Mouse (Mus musculus): ENCODE results near the gene Ypel4. TPM values are rescaled to one million over a fixed set of nuclear protein-coding genes. Genes with fewer than 3 reads are reported as not detected.

The Ypel4 gene
- total and polyA plus RNA-seq, 2 experiments from 2014 or later: 9.3 to 15.0 TPM

DNA sequence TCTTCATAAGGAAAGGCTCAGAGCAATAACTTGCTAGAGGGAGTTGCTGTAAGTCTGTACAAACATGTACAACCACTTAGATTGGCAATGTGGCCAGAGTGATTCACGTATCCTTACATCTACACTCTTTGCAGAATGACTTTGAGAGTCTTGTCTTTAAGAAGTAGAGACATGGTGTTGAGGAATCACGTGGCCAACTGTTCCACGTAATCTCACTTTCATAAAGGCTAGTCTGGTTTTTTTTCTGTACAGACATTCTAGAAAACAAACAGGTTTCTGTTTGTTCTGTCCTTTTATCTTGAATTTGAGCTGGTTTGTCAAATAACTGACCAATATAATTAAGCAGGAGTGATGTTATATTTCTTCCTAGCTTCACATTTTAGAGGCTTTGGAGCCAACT, 27.5 kb downstream of the Ypel4 start:
- Histone ChIP-seq H3K9ac (no peak overlapping the region), H3K27ac (ENCODE audit: low read depth, low read length) (no peak overlapping the region), H3K4me2 (ENCODE audit: low read depth) (no peak overlapping the region), H3K27me3 (ENCODE audit: insufficient read depth, low read length) (no peaks in the 10 kb centered on the region), H3K36me3 (ENCODE audit: insufficient read depth) (no peaks in the 10 kb centered on the region), H3K9me3 (ENCODE audit: low read length) (no peaks in the 10 kb centered on the region), H3K4me1 (ENCODE audit: insufficient read depth) (no peaks in the 10 kb centered on the region), H3K4me3 (ENCODE audit: low read depth, low read length) (no peak overlapping the region)
- 85% methylated on average over 3 of the region's 3 CpGs for WGBS
- ATAC-seq (no peak), DNase-seq (no peak)
- no peak for TF ChIP-seq CTCF (IDR thresholded peaks at IDR 0.05; ENCODE audit: low read depth)

- Histone ChIP-seq H3K9me3 (ENCODE audit: low read length) (no peaks in the 10 kb centered on the region), H3K27me3 (ENCODE audit: insufficient read depth, low read length) (no peaks in the 10 kb centered on the region), H3K4me3 (ENCODE audit: low read depth, low read length) (no peak overlapping the region), H3K36me3 (ENCODE audit: insufficient read depth) (no peaks in the 10 kb centered on the region), H3K27ac (ENCODE audit: low read depth, low read length) (no peak overlapping the region), H3K4me1 (ENCODE audit: insufficient read depth) (no peaks in the 10 kb centered on the region), H3K4me2 (ENCODE audit: low read depth) (no peak overlapping the region), H3K9ac (no peak overlapping the region)
- DNase-seq (no peak), ATAC-seq (no peak)
- TF ChIP-seq CTCF (IDR thresholded peaks at IDR 0.05; ENCODE audit: low read depth): no peak
- 85% methylated on average over 1 of the region's 1 CpGs for WGBS
These were observed 28.0 kb downstream of the Ypel4 start for GRCm38 (mm10) chr2:84761840-84762239.

- no peak for ATAC-seq
- WGBS: 30% methylated on average over 4 of the region's 4 CpGs
These were observed 28.4 kb downstream of the Ypel4 start for GRCm38 (mm10) chr2:84762295-84762694.

GRCm38 (mm10) chr2:84762818-84763217, 29.0 kb downstream of the Ypel4 start:
- no peaks in the 10 kb centered on the region for H3K27me3 ChIP-seq (ENCODE audit: insufficient read depth, low read length)
- no peak overlapping the region for H3K4me2 ChIP-seq (ENCODE audit: low read depth)
- no peak for DNase-seq
- H3K27ac ChIP-seq (ENCODE audit: low read depth, low read length): no peak overlapping the region
- no peak overlapping the region for H3K4me3 ChIP-seq (ENCODE audit: low read depth, low read length)
- TF ChIP-seq CTCF (IDR thresholded peaks at IDR 0.05; ENCODE audit: low read depth): no peak
- H3K9ac ChIP-seq: no peak overlapping the region
- ATAC-seq: no peak
- H3K9me3 ChIP-seq (ENCODE audit: low read length): no peaks in the 10 kb centered on the region
- no peaks in the 10 kb centered on the region for H3K4me1 ChIP-seq (ENCODE audit: insufficient read depth)
- H3K36me3 ChIP-seq (ENCODE audit: insufficient read depth): no peaks in the 10 kb centered on the region
- 59% methylated on average over 1 of the region's 1 CpGs for WGBS

More at GRCm38 (mm10) chr2:84762295-84762694, 28.4 kb downstream of the Ypel4 start:
- TF ChIP-seq CTCF (IDR thresholded peaks at IDR 0.05; ENCODE audit: low read depth): no peak
- Histone ChIP-seq H3K9me3 (ENCODE audit: low read length) (no peaks in the 10 kb centered on the region), H3K4me1 (ENCODE audit: insufficient read depth) (no peaks in the 10 kb centered on the region), H3K27me3 (ENCODE audit: insufficient read depth, low read length) (no peaks in the 10 kb centered on the region), H3K36me3 (ENCODE audit: insufficient read depth) (no peaks in the 10 kb centered on the region), H3K4me3 (ENCODE audit: low read depth, low read length) (no peak overlapping the region), H3K4me2 (ENCODE audit: low read depth) (no peak overlapping the region), H3K9ac (no peak overlapping the region), H3K27ac (ENCODE audit: low read depth, low read length) (no peak overlapping the region)
- no peak for DNase-seq

- 77% methylated on average over 6 of the region's 6 CpGs for WGBS
These were observed 36.6 kb downstream of the Ypel4 start for GRCm38 (mm10) chr2:84770501-84770900.

GRCm38 (mm10) chr2:84772454-84772853, 38.6 kb downstream of the Ypel4 start:
- DNase-seq (no peak), ATAC-seq (no peak)
- Histone ChIP-seq H3K9me3 (ENCODE audit: low read length) (no peaks in the 10 kb centered on the region), H3K27ac (ENCODE audit: low read depth, low read length) (no peak overlapping the region), H3K36me3 (ENCODE audit: insufficient read depth) (no peaks in the 10 kb centered on the region), H3K4me3 (ENCODE audit: low read depth, low read length) (no peak overlapping the region), H3K4me2 (ENCODE audit: low read depth) (no peak overlapping the region), H3K9ac (no peak overlapping the region), H3K4me1 (ENCODE audit: insufficient read depth) (peaks cover 5% of the 10 kb centered on the region; the same call in 1 of the 2 replicates), H3K27me3 (ENCODE audit: insufficient read depth, low read length) (no peaks in the 10 kb centered on the region)
- WGBS: 89% methylated on average over 4 of the region's 4 CpGs
- TF ChIP-seq CTCF (IDR thresholded peaks at IDR 0.05; ENCODE audit: low read depth): no peak

More at GRCm38 (mm10) chr2:84770501-84770900, 36.6 kb downstream of the Ypel4 start:
- no peaks in the 10 kb centered on the region for H3K36me3 ChIP-seq (ENCODE audit: insufficient read depth)
- no peak overlapping the region for H3K4me2 ChIP-seq (ENCODE audit: low read depth)
- no peaks in the 10 kb centered on the region for H3K9me3 ChIP-seq (ENCODE audit: low read length)
- no peak overlapping the region for H3K4me3 ChIP-seq (ENCODE audit: low read depth, low read length)
- ATAC-seq (no peak), DNase-seq (no peak)
- H3K9ac ChIP-seq: no peak overlapping the region
- TF ChIP-seq CTCF (IDR thresholded peaks at IDR 0.05; ENCODE audit: low read depth): no peak
- peaks cover 5% of the 10 kb centered on the region; the same call in 1 of the 2 replicates for H3K4me1 ChIP-seq (ENCODE audit: insufficient read depth)
- H3K27me3 ChIP-seq (ENCODE audit: insufficient read depth, low read length): no peaks in the 10 kb centered on the region
- H3K27ac ChIP-seq (ENCODE audit: low read depth, low read length): no peak overlapping the region

GRCm38 (mm10) chr2:84773195-84773594, 39.3 kb downstream of the Ypel4 start:
- no peak overlapping the region for H3K4me2 ChIP-seq (ENCODE audit: low read depth)
- peaks cover 5% of the 10 kb centered on the region; the same call in 1 of the 2 replicates for H3K4me1 ChIP-seq (ENCODE audit: insufficient read depth)
- H3K27me3 ChIP-seq (ENCODE audit: insufficient read depth, low read length): no peaks in the 10 kb centered on the region
- no peak overlapping the region for H3K9ac ChIP-seq
- no peaks in the 10 kb centered on the region for H3K36me3 ChIP-seq (ENCODE audit: insufficient read depth)
- no peak overlapping the region for H3K27ac ChIP-seq (ENCODE audit: low read depth, low read length)
- ATAC-seq: no peak
- TF ChIP-seq CTCF (IDR thresholded peaks at IDR 0.05; ENCODE audit: low read depth): no peak
- 89% methylated on average over 5 of the region's 5 CpGs for WGBS
- no peaks in the 10 kb centered on the region for H3K9me3 ChIP-seq (ENCODE audit: low read length)
- no peak overlapping the region for H3K4me3 ChIP-seq (ENCODE audit: low read depth, low read length)
- DNase-seq: no peak
